Mouse (Mus musculus): ENCODE results near the gene Olfr284.

Gene Olfr284

DNA sequence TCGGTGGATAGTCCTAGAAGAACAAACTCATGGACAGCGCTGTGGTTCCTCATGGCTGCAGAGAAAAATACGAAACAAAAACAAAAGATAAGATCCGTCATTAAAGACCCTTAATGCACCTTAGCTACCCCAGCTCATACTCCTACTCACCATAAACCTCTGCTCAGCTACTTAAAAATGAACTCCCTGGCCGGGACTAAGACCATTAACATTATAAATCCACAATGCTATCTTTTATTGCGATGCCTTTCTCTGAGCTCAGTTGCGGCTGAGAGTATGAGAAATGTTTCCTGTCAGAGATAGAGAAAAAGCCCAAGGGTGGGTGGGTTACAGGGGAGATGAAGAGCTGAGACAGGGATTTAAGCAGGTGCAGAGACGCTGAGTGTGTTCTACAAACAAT is at the start of gene Olfr284:
TSS of gene Olfr284 (minus strand) at position 101 of the 400 bp plus-strand sequence.
- no peak for DNase-seq

DNA sequence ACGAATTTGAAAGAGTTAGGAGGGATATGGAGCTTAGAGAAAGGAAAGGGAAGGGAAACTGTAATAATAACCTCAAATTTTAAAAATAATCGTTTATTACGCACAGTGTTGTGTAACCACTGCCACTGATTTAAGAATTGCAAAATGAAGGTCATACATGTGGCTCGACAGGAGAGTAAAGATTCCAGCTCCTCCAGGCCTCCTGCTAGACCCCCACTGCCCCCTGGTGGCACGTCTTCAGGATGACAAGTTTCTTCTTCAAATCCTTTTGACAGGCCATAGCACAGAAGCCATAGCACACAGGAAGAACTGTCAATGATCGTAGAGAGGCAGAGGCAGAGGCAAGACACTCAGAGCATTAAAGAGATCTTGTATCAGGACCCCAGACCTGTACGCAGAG is 49.0 kb upstream of the Olfr284 start:
- DNase-seq = peak; percentile 52 to 57

DNA sequence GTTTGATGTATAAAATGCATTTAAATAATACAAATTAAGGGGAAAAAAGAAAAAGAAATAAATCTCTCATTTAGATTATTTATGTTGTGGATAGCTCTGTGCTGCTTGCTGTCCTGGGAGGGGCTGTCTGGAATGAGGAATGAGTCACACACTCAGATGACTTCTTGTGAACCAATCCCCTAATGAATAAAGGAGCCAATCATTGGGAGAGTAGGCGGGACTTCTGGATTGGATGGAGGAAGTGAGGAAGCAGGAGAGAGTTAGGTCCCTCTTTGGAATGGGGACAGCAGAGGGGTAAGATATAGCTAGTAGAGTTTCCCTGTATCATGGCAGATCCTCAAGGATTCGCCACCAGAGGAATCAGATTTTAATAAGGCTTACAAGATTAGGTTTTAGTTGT is 46.8 kb upstream of the Olfr284 start:
- DNase-seq = no peak

DNA sequence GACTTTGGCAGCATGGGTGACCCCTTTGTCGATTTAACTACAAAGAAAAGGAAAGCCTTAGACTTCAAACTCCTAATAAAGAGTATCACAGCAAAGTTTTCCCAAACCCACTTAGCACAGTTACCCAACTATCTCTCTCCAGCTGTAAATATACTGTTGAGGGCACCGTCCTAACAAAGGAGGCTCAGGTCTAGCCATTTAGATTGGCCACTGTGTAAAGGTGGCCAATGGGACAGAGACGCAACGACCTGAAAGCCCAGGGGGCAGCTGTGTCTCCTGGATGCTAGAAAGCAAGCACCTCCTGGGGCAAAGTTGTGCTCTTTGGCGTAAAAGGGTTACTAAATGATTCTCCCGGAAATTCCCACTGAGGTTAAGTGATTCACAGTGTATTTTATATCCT is 40.1 kb upstream of the Olfr284 start, which contains the start of gene Olfr283:
TSS of gene Olfr283 (minus strand) at position 101 of the 400 bp plus-strand sequence.
- no peak for DNase-seq

DNA sequence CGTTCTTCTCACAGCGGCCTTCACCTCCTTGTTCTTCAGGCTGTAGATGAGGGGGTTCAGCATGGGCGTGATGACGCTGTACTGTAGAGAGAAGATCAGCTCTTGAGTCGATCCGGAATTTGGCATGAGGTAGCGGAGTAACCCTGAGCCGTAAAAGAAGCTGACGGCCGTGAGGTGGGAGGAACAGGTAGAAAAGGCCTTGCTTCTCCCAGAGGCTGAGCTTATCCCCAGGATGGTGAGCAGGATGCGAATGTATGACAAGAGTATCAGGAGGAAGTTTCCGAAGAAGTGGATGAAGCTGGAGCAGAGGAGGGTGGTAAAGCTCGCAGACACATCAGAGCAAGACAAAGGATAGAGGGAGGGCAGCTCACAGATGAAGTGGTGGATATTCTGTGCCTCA is 37.4 kb upstream of the Olfr284 start:
- DNase-seq = no peak

DNA sequence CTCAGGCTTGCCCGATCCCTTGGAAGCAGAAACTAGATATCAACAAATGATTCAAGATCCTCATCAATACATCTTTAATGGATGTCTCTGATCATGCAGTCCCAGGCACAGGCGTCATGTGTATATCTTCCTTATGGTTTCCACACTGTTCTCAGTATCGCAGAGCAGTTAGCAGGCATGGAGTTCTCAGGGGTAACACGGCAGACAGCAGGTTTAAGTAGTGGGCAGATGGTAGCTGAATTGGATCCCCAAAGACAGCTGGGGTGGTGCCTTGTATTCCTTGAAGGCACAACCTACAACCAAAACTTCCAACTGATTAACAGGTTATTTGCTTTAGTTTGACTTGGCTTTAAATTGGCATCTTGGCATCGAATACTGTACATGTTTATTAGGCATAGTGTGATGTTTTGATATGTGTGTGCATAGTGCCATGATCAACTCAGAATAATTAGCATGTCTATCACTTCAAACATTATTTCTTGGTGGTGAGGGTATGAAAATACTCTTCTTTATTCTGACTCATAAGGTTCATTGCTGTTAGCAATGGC is 23.5 kb downstream of the Olfr284 start, which contains the start of gene Olfr285:
TSS of gene Olfr285 (minus strand) at position 177 of the 548 bp plus-strand sequence.
- no peak for DNase-seq

DNA sequence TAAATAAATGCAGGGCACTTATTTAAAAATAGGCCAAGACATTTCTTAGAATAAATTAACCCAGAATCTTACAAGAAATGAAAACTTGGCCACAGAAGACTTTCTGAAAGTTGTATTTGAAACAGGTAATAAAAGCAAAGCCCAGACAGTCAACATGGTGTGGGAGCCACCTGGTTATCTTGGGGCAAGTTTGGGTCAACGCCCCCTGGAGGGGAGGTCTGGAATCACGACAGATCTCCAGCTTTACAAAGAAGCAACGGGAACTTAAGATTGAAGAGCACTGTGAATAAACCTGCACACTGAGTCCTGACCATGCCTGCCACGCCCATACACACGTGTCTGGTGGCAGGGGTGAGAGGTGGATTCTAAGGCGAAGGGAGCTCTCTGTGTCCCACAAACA is 25.1 kb downstream of the Olfr284 start:
- DNase-seq = no peak

DNA sequence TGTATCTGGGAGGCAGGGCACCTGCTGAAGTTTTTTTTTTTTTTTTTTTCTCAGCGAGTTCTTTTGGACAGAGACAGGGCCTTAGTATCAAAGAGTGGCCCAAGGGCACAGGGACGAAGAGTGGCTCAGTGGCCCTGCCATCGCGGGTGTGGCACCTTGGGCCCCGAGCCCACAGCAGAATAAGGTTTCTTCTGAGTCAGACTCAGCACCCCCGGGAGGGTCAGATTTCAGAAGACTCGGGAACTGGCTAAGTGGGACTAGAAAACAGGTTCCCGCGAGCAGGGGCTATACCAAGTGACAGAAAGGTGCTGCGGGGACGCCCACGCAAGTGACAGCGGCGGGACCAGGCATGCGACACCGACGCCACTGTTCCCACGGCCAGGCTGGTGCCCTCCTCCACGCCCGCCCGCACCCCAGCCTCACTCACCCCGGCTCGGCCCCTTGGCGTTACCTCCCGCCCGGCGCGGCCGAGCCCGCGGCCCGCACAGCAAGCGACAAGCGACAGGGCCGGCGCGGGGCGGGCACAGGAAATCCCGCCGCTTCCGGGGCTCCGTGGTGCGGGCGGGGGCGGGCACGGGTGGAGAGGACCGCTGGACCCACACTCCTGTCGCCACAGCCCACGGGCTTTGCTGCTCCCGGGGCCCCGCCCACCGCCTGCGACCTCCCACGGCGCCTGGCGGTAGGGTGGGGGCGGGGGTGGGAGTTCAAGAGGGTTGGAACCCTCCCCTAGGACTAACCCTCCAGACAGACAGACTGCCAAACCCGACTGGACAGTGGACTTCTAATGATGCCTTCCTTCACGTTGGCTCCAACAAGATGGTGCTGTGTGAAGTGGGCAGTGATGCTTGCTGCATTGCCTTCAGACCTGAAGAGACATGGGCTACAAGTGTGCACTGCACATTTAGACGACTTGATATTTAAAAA is 44.9 kb downstream of the Olfr284 start, which contains the start of gene Zfp641:
TSS of gene Zfp641 (minus strand) at position 534 of the 924 bp plus-strand sequence.
- DNase-seq = peak; percentile 70 to 72

DNA sequence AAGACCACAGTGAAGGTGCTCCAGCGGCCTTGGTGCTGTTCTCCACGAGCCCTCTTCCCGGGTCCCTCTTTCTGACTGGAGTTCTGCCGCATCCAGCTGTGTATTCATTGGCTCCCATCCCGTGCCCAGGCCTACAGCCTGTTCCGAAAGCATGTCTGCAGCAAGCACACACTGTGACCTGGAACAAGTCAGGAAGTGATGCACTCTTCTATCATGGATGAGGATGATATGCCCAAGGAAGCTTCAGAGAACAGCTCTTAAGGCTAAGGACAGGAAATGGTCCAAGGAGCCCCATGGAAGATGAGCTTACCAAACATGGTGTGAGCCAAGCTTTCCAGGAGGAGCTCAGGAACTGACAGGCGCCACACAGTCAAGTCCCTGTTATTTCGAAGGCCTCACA is 47.1 kb downstream of the Olfr284 start:
- no peak for DNase-seq

Measured in cerebellum, adult 18-20 months (tissue).